Mouse (Mus musculus): ENCODE results near the gene Lipe.

Gene Lipe

GRCm38 (mm10) chr7:25363151-25363550 lies 35.4 kb downstream of the Lipe start:
- DNase-seq (ENCODE audit: low read depth): no peak

- DNase-seq (ENCODE audit: low read depth): no peak
Measured at GRCm38 (mm10) chr7:25358721-25359206, 39.7 kb downstream of the Lipe start.

- no peak for DNase-seq (ENCODE audit: low read depth)
Measured at GRCm38 (mm10) chr7:25348861-25349260, 49.6 kb downstream of the Lipe start.

- no peak for DNase-seq (ENCODE audit: low read depth)
Measured at GRCm38 (mm10) chr7:25341000-25341784, 57.3 kb downstream of the Lipe start.

GRCm38 (mm10) chr7:25339329-25339728 lies 59.2 kb downstream of the Lipe start:
- no peak for DNase-seq (ENCODE audit: low read depth)

GRCm38 (mm10) chr7:25334472-25334871 lies 64.0 kb downstream of the Lipe start:
- DNase-seq (ENCODE audit: low read depth): no peak

- peak; percentile 56 for DNase-seq (ENCODE audit: low read depth)
Measured at GRCm38 (mm10) chr7:25333596-25334307, 64.8 kb downstream of the Lipe start.
